Mouse (Mus musculus): ENCODE data around the gene Dscam. TPM values are rescaled to one million over a fixed set of nuclear protein-coding genes. Genes with fewer than 3 reads are reported as not detected.

The Dscam gene
- polyA plus RNA-seq, 1 experiment from 2014 or later: 4.8 TPM

GRCm38 (mm10) chr16:96927408-96927807, 243.1 kb downstream of the Dscam start:
- Histone ChIP-seq H3K27ac (replicated peaks) (no peak overlapping the region), H3K36me3 (no peaks in the 10 kb centered on the region)
- ATAC-seq (ENCODE audit: low FRiP score, low read depth): no peak

GRCm38 (mm10) chr16:96926977-96927376, 243.6 kb downstream of the Dscam start:
- Histone ChIP-seq H3K36me3 (no peaks in the 10 kb centered on the region), H3K27ac (replicated peaks) (no peak overlapping the region; the same call in 1 of the 2 replicates), H3K9me3 (no peaks in the 10 kb centered on the region), H3K9ac (replicated peaks) (no peak overlapping the region), H3K4me3 (no peak overlapping the region), H3K27me3 (no peaks in the 10 kb centered on the region), H3K4me1 (peaks cover 7% of the 10 kb centered on the region; the same call in 1 of the 2 replicates), H3K4me2 (replicated peaks) (no peak overlapping the region)
- no peak for ATAC-seq (ENCODE audit: low FRiP score, low read depth)
- 64% methylated on average over 3 of the region's 3 CpGs for WGBS

More at GRCm38 (mm10) chr16:96927408-96927807, 243.1 kb downstream of the Dscam start:
- H3K9ac ChIP-seq (replicated peaks): no peak overlapping the region
- no peak overlapping the region for H3K4me2 ChIP-seq (replicated peaks)
- peaks cover 7% of the 10 kb centered on the region; the same call in 1 of the 2 replicates for H3K4me1 ChIP-seq
- H3K4me3 ChIP-seq: no peak overlapping the region
- H3K27me3 ChIP-seq: no peaks in the 10 kb centered on the region
- H3K9me3 ChIP-seq: no peaks in the 10 kb centered on the region

- no peaks in the 10 kb centered on the region for H3K9me3 ChIP-seq
- H3K4me3 ChIP-seq: no peak overlapping the region
- H3K4me2 ChIP-seq (replicated peaks): no peak overlapping the region
- H3K27ac ChIP-seq (replicated peaks): no peak overlapping the region
- 93% methylated on average over 4 of the region's 4 CpGs for WGBS
- H3K27me3 ChIP-seq: no peaks in the 10 kb centered on the region
- no peak overlapping the region for H3K9ac ChIP-seq (replicated peaks)
- H3K4me1 ChIP-seq: peaks cover 20% of the 10 kb centered on the region
- no peak for ATAC-seq (ENCODE audit: low FRiP score, low read depth)
- H3K36me3 ChIP-seq: no peaks in the 10 kb centered on the region
Observed at GRCm38 (mm10) chr16:96923941-96924340, 246.6 kb downstream of the Dscam start.

GRCm38 (mm10) chr16:96914495-96914894, 256.1 kb downstream of the Dscam start:
- Histone ChIP-seq H3K36me3 (no peaks in the 10 kb centered on the region), H3K9ac (replicated peaks) (no peak overlapping the region), H3K27me3 (no peaks in the 10 kb centered on the region), H3K27ac (replicated peaks) (no peak overlapping the region), H3K9me3 (no peaks in the 10 kb centered on the region), H3K4me2 (replicated peaks) (no peak overlapping the region), H3K4me1 (peaks cover 8% of the 10 kb centered on the region; the same call in 1 of the 2 replicates), H3K4me3 (no peak overlapping the region)
- ATAC-seq (ENCODE audit: low FRiP score, low read depth): no peak
- 86% methylated on average over 3 of the region's 3 CpGs for WGBS

GRCm38 (mm10) chr16:96912836-96913235, 257.7 kb downstream of the Dscam start:
- H3K4me2 ChIP-seq (replicated peaks): no peak overlapping the region

GRCm38 (mm10) chr16:96912103-96912502, 258.4 kb downstream of the Dscam start:
- no peak overlapping the region for H3K4me3 ChIP-seq
- no peaks in the 10 kb centered on the region for H3K27me3 ChIP-seq
- no peak overlapping the region for H3K27ac ChIP-seq (replicated peaks)
- H3K9ac ChIP-seq (replicated peaks): no peak overlapping the region
- no peak for ATAC-seq (ENCODE audit: low FRiP score, low read depth)
- H3K36me3 ChIP-seq: no peaks in the 10 kb centered on the region
- H3K4me2 ChIP-seq (replicated peaks): no peak overlapping the region
- WGBS: 96% methylated on average over 2 of the region's 2 CpGs
- no peaks in the 10 kb centered on the region for H3K9me3 ChIP-seq
- H3K4me1 ChIP-seq: 0 out of 2 replicates have a peak, but pooled peaks cover 6% of the 10 kb centered on the region

More at GRCm38 (mm10) chr16:96912836-96913235, 257.7 kb downstream of the Dscam start:
- ATAC-seq (ENCODE audit: low FRiP score, low read depth): no peak
- no peaks in the 10 kb centered on the region for H3K9me3 ChIP-seq
- no peaks in the 10 kb centered on the region for H3K36me3 ChIP-seq
- 81% methylated on average over 7 of the region's 7 CpGs for WGBS
- H3K27me3 ChIP-seq: no peaks in the 10 kb centered on the region
- H3K27ac ChIP-seq (replicated peaks): no peak overlapping the region
- no peak overlapping the region for H3K4me3 ChIP-seq
- H3K4me1 ChIP-seq: 0 out of 2 replicates have a peak, but pooled peaks cover 6% of the 10 kb centered on the region
- no peak overlapping the region for H3K9ac ChIP-seq (replicated peaks)

GRCm38 (mm10) chr16:96910405-96911164, 260.0 kb downstream of the Dscam start:
- WGBS: 83% methylated on average over 4 of the region's 4 CpGs
- 0 out of 2 replicates have a peak, but pooled peaks cover 6% of the 10 kb centered on the region for H3K4me1 ChIP-seq
- ATAC-seq (ENCODE audit: low FRiP score, low read depth): no peak
- no peaks in the 10 kb centered on the region for H3K27me3 ChIP-seq
- no peak overlapping the region for H3K27ac ChIP-seq (replicated peaks)
- no peak overlapping the region for H3K4me3 ChIP-seq
- no peaks in the 10 kb centered on the region for H3K36me3 ChIP-seq
- H3K4me2 ChIP-seq (replicated peaks): no peak overlapping the region
- H3K9ac ChIP-seq (replicated peaks): no peak overlapping the region
- no peaks in the 10 kb centered on the region for H3K9me3 ChIP-seq

GRCm38 (mm10) chr16:96907818-96908217, 262.7 kb downstream of the Dscam start:
- Histone ChIP-seq H3K9ac (replicated peaks) (no peak overlapping the region), H3K36me3 (no peaks in the 10 kb centered on the region), H3K4me2 (replicated peaks) (no peak overlapping the region), H3K4me1 (0 out of 2 replicates have a peak, but pooled peaks cover 14% of the 10 kb centered on the region), H3K4me3 (no peak overlapping the region), H3K27ac (replicated peaks) (no peak overlapping the region), H3K9me3 (no peaks in the 10 kb centered on the region), H3K27me3 (no peaks in the 10 kb centered on the region)
- WGBS: 92% methylated on average over 1 of the region's 1 CpGs
- no peak for ATAC-seq (ENCODE audit: low FRiP score, low read depth)

GRCm38 (mm10) chr16:96907081-96907480, 263.5 kb downstream of the Dscam start:
- H3K4me2 ChIP-seq (replicated peaks): no peak overlapping the region
- no peaks in the 10 kb centered on the region for H3K9me3 ChIP-seq
- H3K4me3 ChIP-seq: no peak overlapping the region
- H3K4me1 ChIP-seq: 0 out of 2 replicates have a peak, but pooled peaks cover 10% of the 10 kb centered on the region
- WGBS: 90% methylated on average over 1 of the region's 1 CpGs
- H3K9ac ChIP-seq (replicated peaks): no peak overlapping the region
- no peaks in the 10 kb centered on the region for H3K36me3 ChIP-seq
- no peaks in the 10 kb centered on the region for H3K27me3 ChIP-seq
- H3K27ac ChIP-seq (replicated peaks): no peak overlapping the region
- ATAC-seq (ENCODE audit: low FRiP score, low read depth): no peak

GRCm38 (mm10) chr16:96906630-96907029, 263.9 kb downstream of the Dscam start:
- no peak overlapping the region for H3K27ac ChIP-seq (replicated peaks)
- 0 out of 2 replicates have a peak, but pooled peaks cover 10% of the 10 kb centered on the region for H3K4me1 ChIP-seq
- no peaks in the 10 kb centered on the region for H3K9me3 ChIP-seq
- no peak for ATAC-seq (ENCODE audit: low FRiP score, low read depth)
- 83% methylated on average over 2 of the region's 2 CpGs for WGBS
- no peaks in the 10 kb centered on the region for H3K27me3 ChIP-seq
- no peak overlapping the region for H3K4me2 ChIP-seq (replicated peaks)
- H3K36me3 ChIP-seq: no peaks in the 10 kb centered on the region
- no peak overlapping the region for H3K9ac ChIP-seq (replicated peaks)
- no peak overlapping the region for H3K4me3 ChIP-seq

GRCm38 (mm10) chr16:96904761-96905160, 265.8 kb downstream of the Dscam start:
- 0 out of 2 replicates have a peak, but pooled peaks cover 10% of the 10 kb centered on the region for H3K4me1 ChIP-seq
- peak overlapping the region; percentile 52 for H3K27ac ChIP-seq (replicated peaks)
- no peak for ATAC-seq (ENCODE audit: low FRiP score, low read depth)

GRCm38 (mm10) chr16:96904359-96904758, 266.2 kb downstream of the Dscam start:
- 41% methylated on average over 2 of the region's 2 CpGs for WGBS
- Histone ChIP-seq H3K27me3 (no peaks in the 10 kb centered on the region), H3K4me2 (replicated peaks) (no peak overlapping the region), H3K27ac (replicated peaks) (peak overlapping the region; percentile 52; the same call in 1 of the 2 replicates), H3K9me3 (no peaks in the 10 kb centered on the region), H3K9ac (replicated peaks) (no peak overlapping the region), H3K36me3 (no peaks in the 10 kb centered on the region), H3K4me3 (no peak overlapping the region), H3K4me1 (0 out of 2 replicates have a peak, but pooled peaks cover 10% of the 10 kb centered on the region)
- ATAC-seq (ENCODE audit: low FRiP score, low read depth): no peak

More at GRCm38 (mm10) chr16:96904761-96905160, 265.8 kb downstream of the Dscam start:
- Histone ChIP-seq H3K27me3 (no peaks in the 10 kb centered on the region), H3K36me3 (no peaks in the 10 kb centered on the region), H3K9me3 (no peaks in the 10 kb centered on the region), H3K4me3 (no peak overlapping the region), H3K9ac (replicated peaks) (no peak overlapping the region), H3K4me2 (replicated peaks) (no peak overlapping the region)
- WGBS: 55% methylated on average over 2 of the region's 2 CpGs
